Mouse (Mus musculus) liver, embryonic 12.5 days (tissue): ENCODE results near the gene Sorl1. TPM values are rescaled to one million over a fixed set of nuclear protein-coding genes. Genes with fewer than 3 reads are reported as not detected.

ENCODE experiments used
- ATAC-seq: fragments of 200-750 bp; cut with Nextera tagmentation; 2 replicates; pipeline ENCODE4 v1.8.0; 2017; ENCODE audit warnings: moderate number of reproducible peaks, mild to moderate bottlenecking, moderate library complexity
- H3K27ac ChIP-seq: fragments of 300-500 bp; sonication (generic); 2 replicates; pipeline ENCODE4 v1.5.1; 2016; ENCODE audit warnings: mild to moderate bottlenecking
- H3K27me3 ChIP-seq: fragments of 300-500 bp; sonication (generic); replicated peaks from 2 replicates; pipeline ENCODE4 v1.6.1; 2016; ENCODE audit warnings: mild to moderate bottlenecking, moderate library complexity
- H3K36me3 ChIP-seq: fragments of 300-500 bp; sonication (generic); 2 replicates; pipeline ENCODE4 v1.6.1; 2016; ENCODE audit warnings: mild to moderate bottlenecking, moderate library complexity
- H3K4me1 ChIP-seq: fragments of 300-500 bp; sonication (generic); 2 replicates; pipeline ENCODE4 v1.6.1; 2016
- H3K4me2 ChIP-seq: fragments of 300-500 bp; sonication (generic); 2 replicates; pipeline ENCODE4 v1.6.1; 2016; ENCODE audit warnings: mild to moderate bottlenecking, moderate library complexity
- H3K4me3 ChIP-seq: fragments of 300-500 bp; sonication (generic); 2 replicates; pipeline ENCODE4 v1.5.1; 2016; ENCODE audit warnings: mild to moderate bottlenecking, moderate library complexity
- H3K9ac ChIP-seq: fragments of 300-500 bp; sonication (generic); 2 replicates; pipeline ENCODE4 v1.6.1; 2016; ENCODE audit warnings: mild to moderate bottlenecking, moderate library complexity
- H3K9me3 ChIP-seq: fragments of 300-500 bp; sonication (generic); replicated peaks from 2 replicates; pipeline ENCODE4 v1.6.1; 2016; ENCODE audit warnings: mild to moderate bottlenecking, moderate library complexity
- WGBS: fragments of 180-500 bp; shearing (Covaris S2); methylation state at CpG from one replicate; pipeline ENCODE4 v1.1.7; 2016; ENCODE audit not compliant: insufficient replicate concordance; 5-methylcytosine and 5-hydroxymethylcytosine counted together
- polyA plus RNA-seq: library from polyadenylated mRNA; unstranded; fragments of >200 nt; fragmentation: Nextera tagmentation; extraction: Ambion mirVana; gene quantifications from 2 replicates; pipeline ENCODE4 v1.2.1, GENCODE M21; 2016

Sorl1 gene
- polyA plus RNA-seq, 1 experiment from 2014 or later = 0.98 TPM

GRCm38 (mm10) chr9:42039000-42039992 is 84.8 kb downstream of the Sorl1 start:
- H3K4me1 ChIP-seq = no peaks in the 10 kb centered on the region
- H3K9ac ChIP-seq = no peak overlapping the region
- H3K9me3 ChIP-seq = no peaks in the 10 kb centered on the region
- H3K36me3 ChIP-seq = no peaks in the 10 kb centered on the region
- no peak for ATAC-seq
- H3K4me2 ChIP-seq = no peak overlapping the region
- H3K27ac ChIP-seq = no peak overlapping the region
- WGBS = 60% methylated on average over 18 of the region's 18 CpGs
- no peaks in the 10 kb centered on the region for H3K27me3 ChIP-seq
- no peak overlapping the region for H3K4me3 ChIP-seq

- H3K4me2 ChIP-seq = no peak overlapping the region
- no peaks in the 10 kb centered on the region for H3K36me3 ChIP-seq
- no peaks in the 10 kb centered on the region for H3K4me1 ChIP-seq
- H3K9me3 ChIP-seq = no peaks in the 10 kb centered on the region
- no peak overlapping the region for H3K27ac ChIP-seq
- no peaks in the 10 kb centered on the region for H3K27me3 ChIP-seq
- ATAC-seq = no peak
- H3K9ac ChIP-seq = no peak overlapping the region
- WGBS = 82% methylated on average over 11 of the region's 11 CpGs
- H3K4me3 ChIP-seq = no peak overlapping the region
Observed at GRCm38 (mm10) chr9:42036885-42037284, 87.2 kb downstream of the Sorl1 start.

- Histone ChIP-seq H3K4me3 (no peak overlapping the region), H3K9ac (no peak overlapping the region), H3K36me3 (no peaks in the 10 kb centered on the region), H3K4me1 (no peaks in the 10 kb centered on the region), H3K9me3 (no peaks in the 10 kb centered on the region), H3K4me2 (no peak overlapping the region), H3K27me3 (no peaks in the 10 kb centered on the region), H3K27ac (no peak overlapping the region)
- 55% methylated on average over 5 of the region's 5 CpGs for whole genome bisulfite sequencing
- no peak for ATAC-seq
Observed at GRCm38 (mm10) chr9:42035995-42036394, 88.1 kb downstream of the Sorl1 start.

GRCm38 (mm10) chr9:42035213-42035765 is 88.8 kb downstream of the Sorl1 start:
- ATAC-seq = no peak
- Histone ChIP-seq H3K4me2 (no peak overlapping the region), H3K36me3 (no peaks in the 10 kb centered on the region), H3K9me3 (no peaks in the 10 kb centered on the region), H3K4me3 (no peak overlapping the region), H3K9ac (no peak overlapping the region), H3K4me1 (no peaks in the 10 kb centered on the region), H3K27me3 (no peaks in the 10 kb centered on the region), H3K27ac (no peak overlapping the region)
- WGBS = 70% methylated on average over 12 of the region's 12 CpGs

DNA sequence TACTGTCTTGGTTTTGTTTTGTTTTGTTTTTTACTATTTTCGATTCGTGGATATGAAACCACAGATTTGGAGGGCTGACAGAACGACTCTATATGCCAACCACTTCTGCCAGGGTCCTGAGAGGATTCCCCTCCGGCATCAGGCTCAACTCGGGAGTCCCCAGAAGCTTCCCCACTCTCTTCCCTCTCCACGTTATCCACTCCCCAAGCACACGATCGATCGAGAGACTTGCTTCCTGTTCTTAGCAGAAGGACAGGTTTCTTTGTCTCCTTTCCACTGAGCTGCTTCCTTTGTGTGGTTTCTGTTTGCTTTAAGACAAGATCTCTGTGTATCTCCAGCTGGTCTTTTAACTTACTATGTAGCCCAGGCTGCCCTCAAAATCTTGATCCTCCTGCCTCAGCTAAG is 90.0 kb downstream of the Sorl1 start:
- Histone ChIP-seq H3K27me3 (no peaks in the 10 kb centered on the region), H3K4me2 (no peak overlapping the region), H3K4me3 (no peak overlapping the region), H3K9ac (no peak overlapping the region), H3K36me3 (no peaks in the 10 kb centered on the region), H3K4me1 (no peaks in the 10 kb centered on the region), H3K27ac (no peak overlapping the region), H3K9me3 (no peaks in the 10 kb centered on the region)
- ATAC-seq = no peak
- 27% methylated on average over 9 of the region's 9 CpGs for WGBS

GRCm38 (mm10) chr9:42033291-42034115 is 90.6 kb downstream of the Sorl1 start:
- no peak overlapping the region for H3K27ac ChIP-seq
- no peak for ATAC-seq
- no peaks in the 10 kb centered on the region for H3K36me3 ChIP-seq
- no peak overlapping the region for H3K9ac ChIP-seq
- no peaks in the 10 kb centered on the region for H3K27me3 ChIP-seq
- no peak overlapping the region for H3K4me2 ChIP-seq
- WGBS = 62% methylated on average over 19 of the region's 19 CpGs
- H3K4me1 ChIP-seq = no peaks in the 10 kb centered on the region
- no peak overlapping the region for H3K4me3 ChIP-seq
- no peaks in the 10 kb centered on the region for H3K9me3 ChIP-seq

DNA sequence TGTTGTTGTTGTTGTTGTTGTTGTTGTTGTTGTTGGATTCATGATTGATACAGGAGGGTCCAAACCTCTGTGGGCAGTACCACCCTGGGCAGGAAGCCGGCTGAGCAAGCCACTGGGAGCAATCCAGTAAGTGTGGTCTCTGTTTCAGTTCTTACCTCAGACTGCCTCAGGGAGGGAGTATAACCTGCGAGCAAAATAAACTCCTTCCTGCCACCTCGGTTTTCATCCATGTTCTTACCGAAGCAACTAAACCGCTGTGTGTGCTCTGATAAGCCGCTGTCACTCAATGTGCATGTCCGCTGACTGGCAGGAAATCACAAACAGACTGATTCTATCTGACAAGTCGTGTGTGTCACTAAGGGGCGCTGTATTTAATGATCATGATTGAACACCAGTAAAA is 91.7 kb downstream of the Sorl1 start:
- Histone ChIP-seq H3K27ac (no peak overlapping the region), H3K4me1 (no peaks in the 10 kb centered on the region), H3K27me3 (no peaks in the 10 kb centered on the region), H3K4me2 (no peak overlapping the region), H3K4me3 (no peak overlapping the region), H3K36me3 (no peaks in the 10 kb centered on the region), H3K9ac (no peak overlapping the region), H3K9me3 (no peaks in the 10 kb centered on the region)
- WGBS = 30% methylated on average over 9 of the region's 9 CpGs
- no peak for ATAC-seq

GRCm38 (mm10) chr9:42028807-42029206 is 95.3 kb downstream of the Sorl1 start:
- Histone ChIP-seq H3K4me1 (no peaks in the 10 kb centered on the region), H3K9me3 (no peaks in the 10 kb centered on the region), H3K27me3 (no peaks in the 10 kb centered on the region), H3K4me3 (no peak overlapping the region), H3K4me2 (no peak overlapping the region), H3K9ac (no peak overlapping the region), H3K27ac (no peak overlapping the region), H3K36me3 (no peaks in the 10 kb centered on the region)
- ATAC-seq = no peak
- 48% methylated on average over 4 of the region's 4 CpGs for WGBS

- H3K9ac ChIP-seq = no peak overlapping the region
- no peaks in the 10 kb centered on the region for H3K27me3 ChIP-seq
- ATAC-seq = no peak
- H3K4me3 ChIP-seq = no peak overlapping the region
- no peaks in the 10 kb centered on the region for H3K9me3 ChIP-seq
- 52% methylated on average over 9 of the region's 9 CpGs for WGBS
- H3K4me1 ChIP-seq = no peaks in the 10 kb centered on the region
- no peak overlapping the region for H3K4me2 ChIP-seq
- H3K27ac ChIP-seq = no peak overlapping the region
- H3K36me3 ChIP-seq = no peaks in the 10 kb centered on the region
Observed at GRCm38 (mm10) chr9:42024257-42024656, 99.8 kb downstream of the Sorl1 start.

DNA sequence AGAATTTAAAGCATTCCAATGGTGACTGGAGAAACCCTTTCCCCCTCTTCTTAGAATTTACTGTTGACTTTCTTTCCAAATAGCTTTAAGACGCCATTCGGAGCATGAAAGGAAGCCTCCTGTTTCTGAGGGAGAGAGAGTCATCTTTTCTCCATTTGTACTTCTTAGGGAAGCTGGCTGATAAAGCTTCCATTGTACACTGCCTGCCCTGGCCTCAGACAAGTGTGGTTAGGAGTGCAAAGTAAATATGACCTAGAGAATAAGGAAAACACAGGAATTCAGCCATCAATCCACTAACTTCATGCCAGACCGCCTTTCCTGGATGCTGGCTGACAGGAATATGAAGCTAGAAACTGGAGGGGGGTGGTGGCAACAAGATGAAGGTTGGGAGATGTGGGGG is 100.7 kb downstream of the Sorl1 start:
- no peak for ATAC-seq
- Histone ChIP-seq H3K27me3 (no peaks in the 10 kb centered on the region), H3K27ac (no peak overlapping the region), H3K9ac (no peak overlapping the region), H3K4me1 (no peaks in the 10 kb centered on the region), H3K4me3 (no peak overlapping the region), H3K4me2 (no peak overlapping the region), H3K36me3 (no peaks in the 10 kb centered on the region), H3K9me3 (no peaks in the 10 kb centered on the region)
- WGBS = 59% methylated on average over 3 of the region's 3 CpGs

- no peaks in the 10 kb centered on the region for H3K27me3 ChIP-seq
- H3K4me2 ChIP-seq = no peak overlapping the region
- no peak for ATAC-seq
- H3K9ac ChIP-seq = no peak overlapping the region
- WGBS = 74% methylated on average over 12 of the region's 12 CpGs
- H3K27ac ChIP-seq = no peak overlapping the region
- H3K4me1 ChIP-seq = no peaks in the 10 kb centered on the region
- no peaks in the 10 kb centered on the region for H3K9me3 ChIP-seq
- no peak overlapping the region for H3K4me3 ChIP-seq
- H3K36me3 ChIP-seq = no peaks in the 10 kb centered on the region
Observed at GRCm38 (mm10) chr9:42022318-42022717, 101.8 kb downstream of the Sorl1 start.
